Mouse (Mus musculus) testis, adult 2 months (tissue): Measurements from ENCODE around the gene Etl4.

ENCODE experiments used
- CTCF ChIP-seq: fragments of 200-500 bp; IDR thresholded peaks from 2 replicates; pipeline ENCODE4 v1.5.1; 2012; ENCODE audit warnings: low read depth, mild to moderate bottlenecking, inconsistent platforms, low read length, moderate library complexity; ENCODE audit not compliant: control insufficient read depth, insufficient read depth, insufficient replicate concordance
- POLR2A ChIP-seq: fragments of 200-500 bp; IDR thresholded peaks from 2 replicates; pipeline ENCODE4 v1.6.1; 2012; ENCODE audit warnings: low read depth, mild to moderate bottlenecking, inconsistent platforms, low read length, moderate library complexity; ENCODE audit not compliant: control insufficient read depth

- no peak for TF ChIP-seq POLR2A
- no peak for TF ChIP-seq CTCF
Observed at GRCm38 (mm10) chr2:19909171-19909899, at the start of gene Etl4.
